Mouse (Mus musculus) macrophage (primary cell): Measurements from ENCODE around the gene Nos1ap. TPM values are rescaled to one million over a fixed set of nuclear protein-coding genes. Genes with fewer than 3 reads are reported as not detected.

Experiments
- H3K27ac ChIP-seq: fragments of 350-480 bp; formaldehyde crosslinking; 2 replicates; pipeline ENCODE4 v1.9.0; 2021
- H3K36me3 ChIP-seq: fragments of 350-480 bp; formaldehyde crosslinking; 2 replicates; pipeline ENCODE4 v1.9.0; 2021; ENCODE audit errors: inconsistent target
- H3K4me3 ChIP-seq: fragments of 350-480 bp; formaldehyde crosslinking; 2 replicates; pipeline ENCODE4 v1.9.0; 2021; ENCODE audit errors: inconsistent target
- H3K79me2 ChIP-seq: fragments of 350-480 bp; formaldehyde crosslinking; 2 replicates; pipeline ENCODE4 v1.9.0; 2021; ENCODE audit errors: inconsistent target
- WGBS: methylation state at CpG from one replicate; pipeline ENCODE4 v1.1.7; 2026; ENCODE audit warnings: inconsistent platforms; ENCODE audit not compliant: missing documents; 5-methylcytosine and 5-hydroxymethylcytosine counted together
- polyA plus RNA-seq: library from polyadenylated mRNA; stranded (reverse); fragments of 250-400 nt; gene quantifications from 3 replicates; pipeline ENCODE4 v1.2.4, GENCODE M21; 2018; ENCODE audit warnings: inconsistent platforms

The Nos1ap gene
- polyA plus RNA-seq, 1 experiment from 2014 or later, result 1.5 TPM

- Histone ChIP-seq H3K36me3 (no peaks in the 10 kb centered on the region), H3K27ac (no peak overlapping the region), H3K79me2 (no peaks in the 10 kb centered on the region), H3K4me3 (no peak overlapping the region)
- 98% methylated on average over 4 of the region's 6 CpGs for WGBS
Measured at GRCm38 (mm10) chr1:170303103-170303502, 286.6 kb downstream of the Nos1ap start.

- WGBS, result 96% methylated on average over 5 of the region's 6 CpGs
- no peak overlapping the region for H3K4me3 ChIP-seq
- H3K79me2 ChIP-seq, result no peaks in the 10 kb centered on the region
- H3K36me3 ChIP-seq, result no peaks in the 10 kb centered on the region
- no peak overlapping the region for H3K27ac ChIP-seq
Measured at GRCm38 (mm10) chr1:170302456-170302855, 287.2 kb downstream of the Nos1ap start.

GRCm38 (mm10) chr1:170301686-170302085 lies 288.0 kb downstream of the Nos1ap start:
- WGBS, result 96% methylated on average over 9 of the region's 9 CpGs
- H3K79me2 ChIP-seq, result no peaks in the 10 kb centered on the region
- H3K36me3 ChIP-seq, result no peaks in the 10 kb centered on the region
- H3K27ac ChIP-seq, result no peak overlapping the region
- H3K4me3 ChIP-seq, result no peak overlapping the region

- Histone ChIP-seq H3K79me2 (no peaks in the 10 kb centered on the region), H3K27ac (no peak overlapping the region), H3K36me3 (no peaks in the 10 kb centered on the region), H3K4me3 (no peak overlapping the region)
- 44% methylated on average over 4 of the region's 4 CpGs for WGBS
Measured at GRCm38 (mm10) chr1:170299496-170299895, 290.2 kb downstream of the Nos1ap start.

- Histone ChIP-seq H3K36me3 (no peaks in the 10 kb centered on the region), H3K79me2 (no peaks in the 10 kb centered on the region), H3K27ac (no peak overlapping the region), H3K4me3 (no peak overlapping the region)
- WGBS, result 90% methylated on average over 15 of the region's 15 CpGs
Measured at GRCm38 (mm10) chr1:170294786-170295570, 294.7 kb downstream of the Nos1ap start.

- WGBS, result 99% methylated on average over 5 of the region's 5 CpGs
Measured at GRCm38 (mm10) chr1:170293257-170293656, 296.4 kb downstream of the Nos1ap start.

GRCm38 (mm10) chr1:170292239-170292951 lies 297.3 kb downstream of the Nos1ap start:
- H3K27ac ChIP-seq, result no peak overlapping the region
- no peaks in the 10 kb centered on the region for H3K36me3 ChIP-seq
- no peaks in the 10 kb centered on the region for H3K79me2 ChIP-seq
- H3K4me3 ChIP-seq, result no peak overlapping the region
- 46% methylated on average over 9 of the region's 9 CpGs for WGBS

More at GRCm38 (mm10) chr1:170293257-170293656, 296.4 kb downstream of the Nos1ap start:
- H3K27ac ChIP-seq, result no peak overlapping the region
- no peaks in the 10 kb centered on the region for H3K79me2 ChIP-seq
- no peak overlapping the region for H3K4me3 ChIP-seq
- H3K36me3 ChIP-seq, result no peaks in the 10 kb centered on the region

- 4% methylated on average over 4 of the region's 4 CpGs for WGBS
- peak overlapping the region; percentile 93 for H3K27ac ChIP-seq
- no peak overlapping the region for H3K4me3 ChIP-seq
- H3K36me3 ChIP-seq, result no peaks in the 10 kb centered on the region
- peaks cover 9% of the 10 kb centered on the region for H3K79me2 ChIP-seq
Measured at GRCm38 (mm10) chr1:170282415-170283129, 307.1 kb downstream of the Nos1ap start.

GRCm38 (mm10) chr1:170277016-170277415 lies 312.6 kb downstream of the Nos1ap start, which contains the start of gene Sh2d1b1:
Sh2d1b1 (plus strand) TSS chr1:170277320.
- Histone ChIP-seq H3K79me2 (peaks cover 9% of the 10 kb centered on the region), H3K36me3 (no peaks in the 10 kb centered on the region), H3K27ac (peak within 1 kb of the TSS; percentile 22; the same call in 1 of the 2 replicates), H3K4me3 (no peak within 1 kb of the TSS)
- 17% methylated on average over 1 of the region's 3 CpGs for WGBS

GRCm38 (mm10) chr1:170273252-170273651 lies 316.4 kb downstream of the Nos1ap start:
- Histone ChIP-seq H3K79me2 (peaks cover 6% of the 10 kb centered on the region), H3K27ac (no peak overlapping the region), H3K36me3 (no peaks in the 10 kb centered on the region), H3K4me3 (no peak overlapping the region)

- H3K36me3 ChIP-seq, result no peaks in the 10 kb centered on the region
- 70% methylated on average over 4 of the region's 4 CpGs for WGBS
- H3K27ac ChIP-seq, result peak overlapping the region; percentile 5; the same call in 1 of the 2 replicates
- H3K4me3 ChIP-seq, result no peak overlapping the region
- no peaks in the 10 kb centered on the region for H3K79me2 ChIP-seq
Measured at GRCm38 (mm10) chr1:170270696-170271095, 319.0 kb downstream of the Nos1ap start.

- WGBS, result 63% methylated on average over 6 of the region's 6 CpGs
- H3K4me3 ChIP-seq, result no peak overlapping the region
- no peaks in the 10 kb centered on the region for H3K79me2 ChIP-seq
- peak overlapping the region; percentile 5; the same call in 1 of the 2 replicates for H3K27ac ChIP-seq
- no peaks in the 10 kb centered on the region for H3K36me3 ChIP-seq
Measured at GRCm38 (mm10) chr1:170270281-170270680, 319.4 kb downstream of the Nos1ap start.

- Histone ChIP-seq H3K36me3 (no peaks in the 10 kb centered on the region), H3K79me2 (no peaks in the 10 kb centered on the region), H3K27ac (no peak overlapping the region), H3K4me3 (peak overlapping the region; percentile 16; the same call in 1 of the 2 replicates)
- WGBS, result 22% methylated on average over 24 of the region's 32 CpGs
Measured at GRCm38 (mm10) chr1:170255560-170255910, 334.1 kb downstream of the Nos1ap start.

GRCm38 (mm10) chr1:170254893-170255559 lies 334.6 kb downstream of the Nos1ap start:
- Histone ChIP-seq H3K27ac (0 out of 2 replicates have a peak overlapping the region, but pooled peaks have one; percentile 13), H3K79me2 (no peaks in the 10 kb centered on the region), H3K36me3 (no peaks in the 10 kb centered on the region), H3K4me3 (peak overlapping the region; percentile 62)
- 31% methylated on average over 29 of the region's 30 CpGs for WGBS
